Comparison of ENCODE assay signal across 21 mouse cellular contexts in the genomic region with DNA sequence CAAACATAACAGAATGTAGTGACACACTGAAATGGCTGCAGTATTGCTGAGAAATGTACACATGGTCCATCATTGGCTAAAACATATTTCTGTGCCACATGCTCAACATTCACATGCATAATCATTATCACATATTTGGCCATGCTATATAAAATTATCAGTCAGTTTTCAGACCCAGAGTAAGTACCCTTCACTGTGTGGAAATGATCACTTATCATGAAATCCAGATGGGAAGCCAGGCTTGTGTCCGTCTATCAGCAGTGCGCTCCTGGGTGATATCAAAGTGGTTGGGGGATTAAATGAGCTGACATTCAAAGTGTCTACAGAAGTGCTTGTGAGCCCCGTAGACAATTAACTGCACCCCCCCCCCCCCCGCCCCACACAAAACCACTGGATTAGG.
A peak's percentile ranks its signal among the peaks of the same experiment; 100 is the strongest.
DNase-seq lines count a peak whose midpoint lies in the region; ATAC-seq and TF ChIP-seq lines count a peak whose summit lies in the region.
"Had no signal": no experiment of that assay in that cellular context is flagged by ENCODE, and none has a peak within 500 bp of the region (broad histone marks: within the 10 kb centered on the region; RNA-seq: fewer than 3 reads in every experiment).

No protein-coding gene starts in this region.

- DNase-seq in G1E (ENCODE audit: low spot score): no peak
- DNase-seq in MEL (ENCODE audit: low read depth, low spot score): peak; percentile 48
- peak; percentile 12 for DNase-seq in brain, embryonic 14.5 days (ENCODE audit: low read depth)
- DNase-seq in cerebellum, adult 2 months: no peak
- no peak for DNase-seq in right cerebral cortex, postnatal 10 days (ENCODE audit: low spot score in 2 of 2)
- no peak for DNase-seq in frontal cortex, postnatal 14 days (ENCODE audit: low spot score in 2 of 2)
- DNase-seq: adrenal gland, adult 2 months; adrenal gland, postnatal 10 days; adrenal gland, postnatal 25 days; cerebellum, adult 11 months; cerebellum, adult 18-20 months; cerebellum, adult 9-10 months; cerebellum, postnatal 10 days; cerebellum, postnatal 25 days had no signal

- ATAC-seq in G1E (ENCODE audit: extremely low read depth, insufficient number of reproducible peaks, low FRiP score, poor library complexity, severe bottlenecking): 0 out of 2 replicates have a peak, but pooled peaks have one; percentile 29
- ATAC-seq: forebrain, embryonic 14.5 days; forebrain, embryonic 16.5 days had no signal

- H3K4me1 ChIP-seq in G1E (ENCODE audit: insufficient read depth, low read depth, low read length): peaks cover 59% of the 10 kb centered on the region
- H3K4me1 ChIP-seq in MEL (ENCODE audit: control insufficient read depth in 1 of 2, insufficient read depth in 2 of 2, low read length in 2 of 2): peaks cover 19 to 39% of the 10 kb centered on the region in 2 experiments
- H3K4me1 ChIP-seq in cerebellum, adult 2 months (ENCODE audit: control insufficient read depth, insufficient read depth, low read length): no peaks in the 10 kb centered on the region
- H3K4me1 ChIP-seq: embryonic facial prominence, embryonic 13.5 days; embryonic facial prominence, embryonic 15.5 days; forebrain, embryonic 10.5 days; forebrain, embryonic 12.5 days had no signal

- H3K79me2 ChIP-seq in MEL (ENCODE audit: control insufficient read depth, insufficient read depth, low read length, poor library complexity): no peaks in the 10 kb centered on the region

- peak overlapping the region; percentile 43; the same call in 1 of the 2 replicates for H3K4me3 ChIP-seq in G1E (ENCODE audit: low read depth, low read length)
- no peak overlapping the region for H3K4me3 ChIP-seq in MEL (ENCODE audit: control insufficient read depth in 1 of 2, insufficient read depth in 1 of 2, low read depth in 2 of 2, low read length in 2 of 2)
- no peak overlapping the region for H3K4me3 ChIP-seq in cerebellum, adult 2 months (replicated peaks; ENCODE audit: insufficient read depth, low read depth, low read length)
- H3K4me3 ChIP-seq: embryonic facial prominence, embryonic 13.5 days; embryonic facial prominence, embryonic 15.5 days; erythroblast, embryonic 14.5 days; forebrain, embryonic 10.5 days; forebrain, embryonic 12.5 days had no signal

- WGBS in cerebellum, adult 2 months: 70% methylated on average over 4 of the region's 4 CpGs

- no peak overlapping the region for H3K9ac ChIP-seq in MEL (ENCODE audit: control insufficient read depth, low read depth, low read length, poor library complexity, severe bottlenecking)
- H3K9ac ChIP-seq: embryonic facial prominence, embryonic 13.5 days; embryonic facial prominence, embryonic 15.5 days; forebrain, embryonic 12.5 days had no signal

- no peaks in the 10 kb centered on the region for H3K27me3 ChIP-seq in G1E (ENCODE audit: insufficient read depth, low read length)
- H3K27me3 ChIP-seq in MEL (ENCODE audit: control insufficient read depth in 1 of 2, insufficient read depth in 2 of 2, low read length in 2 of 2): no peaks in the 10 kb centered on the region
- H3K27me3 ChIP-seq in cerebellum, adult 2 months (ENCODE audit: control insufficient read depth, insufficient read depth, low read length): no peaks in the 10 kb centered on the region
- H3K27me3 ChIP-seq: embryonic facial prominence, embryonic 13.5 days; embryonic facial prominence, embryonic 15.5 days; forebrain, embryonic 12.5 days had no signal

- peak overlapping the region; percentile 10; the same call in 1 of the 2 replicates for H3K27ac ChIP-seq in MEL (ENCODE audit: control insufficient read depth, low read depth, low read length)
- no peak overlapping the region for H3K27ac ChIP-seq in cerebellum, adult 2 months (ENCODE audit: insufficient read depth, low read length)
- H3K27ac ChIP-seq: embryonic facial prominence, embryonic 13.5 days; embryonic facial prominence, embryonic 15.5 days; forebrain, embryonic 10.5 days; forebrain, embryonic 12.5 days had no signal

- H3K36me3 ChIP-seq in G1E (replicated peaks) (no peaks in the 10 kb centered on the region), MEL (ENCODE audit: control insufficient read depth in 1 of 2, insufficient read depth in 2 of 2, low read length in 2 of 2) (peaks cover 0 to 35% of the 10 kb centered on the region in 2 experiments; a peak in 2 of 4 replicates)
- H3K36me3 ChIP-seq: embryonic facial prominence, embryonic 13.5 days; embryonic facial prominence, embryonic 15.5 days; forebrain, embryonic 10.5 days; forebrain, embryonic 12.5 days had no signal

- TF ChIP-seq POLR2A in MEL (IDR thresholded peaks at IDR 0.05; ENCODE audit: control insufficient read depth in 1 of 2, insufficient read depth in 1 of 2, low read depth in 1 of 2, low read length in 2 of 2, poor library complexity in 1 of 2): no peak
- TF ChIP-seq POLR2A in brain, embryonic 14.5 days (IDR thresholded peaks at IDR 0.05; ENCODE audit: borderline replicate concordance, extremely low read depth, insufficient read depth, insufficient read length, poor library complexity, severe bottlenecking): no peak
- TF ChIP-seq POLR2A in cerebellum, adult 2 months (IDR thresholded peaks at IDR 0.05; ENCODE audit: borderline replicate concordance, insufficient read depth, low read length): no peak

- peak; percentile 82 for TF ChIP-seq EP300 in MEL (IDR thresholded peaks at IDR 0.05; ENCODE audit: low read depth in 1 of 2, low read length in 2 of 2)

- H3K9me3 ChIP-seq in G1E (replicated peaks): no peaks in the 10 kb centered on the region
- H3K9me3 ChIP-seq in MEL (replicated peaks; ENCODE audit: insufficient read depth, low read length): no peaks in the 10 kb centered on the region
- H3K9me3 ChIP-seq: embryonic facial prominence, embryonic 13.5 days; embryonic facial prominence, embryonic 15.5 days; forebrain, embryonic 10.5 days; forebrain, embryonic 12.5 days had no signal

- TF ChIP-seq RAD21 in MEL (IDR thresholded peaks at IDR 0.05; ENCODE audit: low read depth, low read length): no peak

- no peak for TF ChIP-seq CTCF in G1E (IDR thresholded peaks at IDR 0.05; ENCODE audit: low read depth, low read length)
- TF ChIP-seq CTCF in MEL (IDR thresholded peaks at IDR 0.05 in 2 of 3, conservative IDR thresholded peaks at IDR 0.05 in 1 of 3; ENCODE audit: control insufficient read depth in 1 of 3, insufficient read depth in 1 of 3, low read depth in 2 of 3, low read length in 3 of 3, poor library complexity in 1 of 3, severe bottlenecking in 1 of 3): no peak
- TF ChIP-seq CTCF in brain, embryonic 14.5 days (IDR thresholded peaks at IDR 0.05; ENCODE audit: borderline replicate concordance, extremely low read depth, insufficient read depth, insufficient read length): no peak
- TF ChIP-seq CTCF in cerebellum, adult 2 months (IDR thresholded peaks at IDR 0.05; ENCODE audit: borderline replicate concordance, insufficient read depth, low read depth, low read length): no peak

TF ChIP-seq in MEL, 35 proteins besides CTCF, POLR2A, EP300 and RAD21:
- TF ChIP-seq POLR2AphosphoS2 (IDR thresholded peaks at IDR 0.05; ENCODE audit: low read length) (no peak), GABPA (IDR thresholded peaks at IDR 0.05; ENCODE audit: low read depth, low read length) (no peak), NRF1 (IDR thresholded peaks at IDR 0.05; ENCODE audit: insufficient read depth, low read depth, low read length, poor library complexity, severe bottlenecking) (no peak), CHD2 (IDR thresholded peaks at IDR 0.05; ENCODE audit: low read length) (no peak), MXI1 (IDR thresholded peaks at IDR 0.05; ENCODE audit: low read depth, low read length) (peak; percentile 30; the same call in 1 of the 2 replicates), MYC (IDR thresholded peaks at IDR 0.05; ENCODE audit: low read depth, low read length) (peak; percentile 48; the same call in 1 of the 2 replicates), MAFK (IDR thresholded peaks at IDR 0.05; ENCODE audit: borderline replicate concordance, low read depth, low read length) (no peak), RCOR1 (IDR thresholded peaks at IDR 0.05; ENCODE audit: low read depth, low read length) (0 out of 2 replicates have a peak, but pooled peaks have one; percentile 34), JUND (IDR thresholded peaks at IDR 0.05; ENCODE audit: low read depth, low read length) (no peak), ZKSCAN1 (IDR thresholded peaks at IDR 0.05; ENCODE audit: low read depth, low read length) (no peak), TAL1 (IDR thresholded peaks at IDR 0.05; ENCODE audit: low read length) (peak; percentile 59), ETS1 (IDR thresholded peaks at IDR 0.05; ENCODE audit: low read depth, low read length) (peak; percentile 56; the same call in 1 of the 2 replicates), TCF12 (IDR thresholded peaks at IDR 0.05; ENCODE audit: low read depth, low read length) (peak; percentile 83), MAX (IDR thresholded peaks at IDR 0.05; ENCODE audit: low read length) (0 out of 2 replicates have a peak, but pooled peaks have one; percentile 23), USF1 (IDR thresholded peaks at IDR 0.05; ENCODE audit: low read depth, low read length) (no peak), ZC3H11A (IDR thresholded peaks at IDR 0.05; ENCODE audit: low read depth, low read length) (no peak), SIN3A (IDR thresholded peaks at IDR 0.05; ENCODE audit: low read length) (peak; percentile 29; the same call in 1 of the 2 replicates), GATA1 (IDR thresholded peaks at IDR 0.05; ENCODE audit: low read depth, low read length) (peak; percentile 79), USF2 (IDR thresholded peaks at IDR 0.05; ENCODE audit: borderline replicate concordance in 1 of 2, insufficient read depth in 1 of 2, low read depth in 1 of 2, low read length in 2 of 2) (no peak), MAZ (IDR thresholded peaks at IDR 0.05; ENCODE audit: low read depth, low read length) (no peak), ELF1 (IDR thresholded peaks at IDR 0.05; ENCODE audit: low read depth, low read length) (no peak)

Comparison
In these comparisons a context has a peak if more than half of its experiments do, and no peak if none do; other contexts are left out.
1. DNase-seq: peak in MEL (single experiment) and brain, embryonic 14.5 days (single experiment); none in G1E (single experiment), cerebellum, adult 2 months (0 of 2), right cerebral cortex, postnatal 10 days (0 of 2) and frontal cortex, postnatal 14 days (0 of 2).